Mouse (Mus musculus) limb, embryonic 14.5 days (tissue): ENCODE results near the gene S100a1. TPM values are rescaled to one million over a fixed set of nuclear protein-coding genes. Genes with fewer than 3 reads are reported as not detected.

Source experiments
- ATAC-seq: fragments of 200-750 bp; cut with Nextera tagmentation; 2 replicates; pipeline ENCODE4 v1.8.0; 2017; ENCODE audit warnings: low read depth, moderate number of reproducible peaks, moderate TSS enrichment; ENCODE audit not compliant: low FRiP score
- DNase-seq: peaks from one replicate; pipeline ENCODE4 v3.0.0-alpha.2; 2015; ENCODE audit warnings: low spot score
- H3K27ac ChIP-seq: fragments of 300-500 bp; sonication (generic); replicated peaks from 2 replicates; pipeline ENCODE4 v1.5.1; 2014; ENCODE audit warnings: low read depth, mild to moderate bottlenecking, low read length, moderate library complexity, mixed read lengths
- H3K27me3 ChIP-seq: fragments of 300-500 bp; sonication (generic); 2 replicates; pipeline ENCODE4 v1.6.1; 2014; ENCODE audit warnings: low read length, mixed read lengths; ENCODE audit not compliant: control insufficient read depth, insufficient read depth
- H3K36me3 ChIP-seq: fragments of 300-500 bp; sonication (generic); 2 replicates; pipeline ENCODE4 v1.6.1; 2014; ENCODE audit warnings: mild to moderate bottlenecking, low read length, moderate library complexity, mixed read lengths; ENCODE audit not compliant: control insufficient read depth, insufficient read depth
- H3K4me1 ChIP-seq: fragments of 300-500 bp; sonication (generic); 2 replicates; pipeline ENCODE4 v1.6.1; 2014; ENCODE audit warnings: antibody characterized with exemption, low read length, mixed read lengths; ENCODE audit not compliant: control insufficient read depth, insufficient read depth
- H3K4me2 ChIP-seq: fragments of 300-500 bp; sonication (generic); replicated peaks from 2 replicates; pipeline ENCODE4 v1.6.1; 2014; ENCODE audit warnings: low read depth, mild to moderate bottlenecking, low read length, moderate library complexity; ENCODE audit not compliant: severe bottlenecking
- H3K4me3 ChIP-seq: fragments of 300-500 bp; sonication (generic); replicated peaks from 2 replicates; pipeline ENCODE4 v1.5.1; 2014; ENCODE audit warnings: low read length
- H3K9ac ChIP-seq: fragments of 300-500 bp; sonication (generic); 2 replicates; pipeline ENCODE4 v1.6.1; 2014; ENCODE audit warnings: mild to moderate bottlenecking, low read depth, low read length, moderate library complexity; ENCODE audit not compliant: severe bottlenecking
- H3K9me3 ChIP-seq: fragments of 300-500 bp; sonication (generic); 2 replicates; pipeline ENCODE4 v1.6.1; 2016; ENCODE audit warnings: low read length; ENCODE audit not compliant: control insufficient read depth
- POLR2A ChIP-seq: fragments of 200-500 bp; IDR thresholded peaks from 2 replicates; pipeline ENCODE4 v1.8.0; 2012; ENCODE audit warnings: inconsistent platforms, mild to moderate bottlenecking, moderate library complexity, borderline replicate concordance; ENCODE audit not compliant: insufficient read depth, insufficient read length; ENCODE audit errors: extremely low read depth
- WGBS: fragments of 180-500 bp; shearing (Covaris S2); extraction: QIAGEN DNeasy Blood & Tissue Kit; methylation state at CpG from one replicate; pipeline ENCODE4 v1.1.7; 2014; 5-methylcytosine and 5-hydroxymethylcytosine counted together
- polyA plus RNA-seq, 2 experiments: library from polyadenylated mRNA; depleted of rRNA in 1 of 2; stranded (reverse) in 1 of 2; unstranded in 1 of 2; fragments of >200 nt; fragmentation: Nextera tagmentation in 1 of 2; extraction: Ambion mirVana in 1 of 2; gene quantifications; 2 replicates each; pipeline versions ENCODE4 v1.2.1 to v1.2.3; 2012 to 2014

S100a1 gene
- polyA plus RNA-seq, 2 experiments: 32.5 to 33.6 TPM

DNA sequence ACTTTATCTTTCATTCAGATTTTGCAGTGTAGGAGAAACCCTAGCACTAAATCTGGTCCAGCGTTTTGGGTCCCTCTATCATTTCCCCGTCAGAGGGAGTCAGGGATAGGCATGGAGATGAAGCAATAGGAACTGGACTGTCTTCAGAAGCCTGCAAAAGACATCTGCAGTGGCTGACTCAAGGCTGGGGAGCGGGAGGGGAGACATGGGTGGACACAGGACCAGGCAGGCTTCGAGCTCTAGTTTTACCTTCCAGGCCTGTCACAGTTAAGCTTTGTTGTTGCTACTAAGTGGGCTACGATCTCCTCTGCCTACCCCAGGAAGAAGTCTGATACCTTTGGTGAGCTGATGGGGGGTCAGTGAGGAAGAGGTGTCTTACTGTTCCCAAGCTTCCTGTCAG lies 1.9 kb downstream of the S100a1 start:
- WGBS: 81% methylated on average over 5 of the region's 5 CpGs
- DNase-seq: no peak

DNA sequence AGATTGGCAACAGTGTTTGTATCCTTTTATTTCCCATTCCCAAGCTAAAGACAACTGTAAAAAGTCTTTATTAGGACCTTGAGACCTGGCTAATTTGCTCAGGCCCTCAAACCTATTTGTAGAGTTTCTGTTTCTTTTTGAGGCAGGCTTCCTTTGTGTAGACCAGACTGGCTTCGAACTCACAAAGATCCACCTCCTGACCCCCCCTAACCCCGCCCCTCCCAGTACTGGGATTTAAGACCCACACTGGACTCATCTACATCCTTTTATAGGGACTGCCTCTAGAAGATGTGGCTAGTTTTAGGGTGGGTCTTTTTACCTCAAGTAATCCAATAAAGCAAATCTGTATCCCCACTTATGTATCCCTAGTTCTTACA lies 4.5 kb downstream of the S100a1 start:
- Histone ChIP-seq H3K4me3 (peak overlapping the region; percentile 95), H3K4me1 (peaks cover 15% of the 10 kb centered on the region), H3K9me3 (no peaks in the 10 kb centered on the region), H3K4me2 (peak overlapping the region; percentile 42), H3K27ac (0 out of 2 replicates have a peak overlapping the region, but pooled peaks have one; percentile 91), H3K27me3 (no peaks in the 10 kb centered on the region), H3K36me3 (peaks cover 28% of the 10 kb centered on the region), H3K9ac (no peak overlapping the region)
- DNase-seq (no peak), ATAC-seq (peak; percentile 3; the same call in 1 of the 2 replicates)
- 32% methylated on average over 2 of the region's 2 CpGs for whole genome bisulfite sequencing
- no peak for TF ChIP-seq POLR2A

More for the DNA sequence above, 1.9 kb downstream of the S100a1 start:
- no peak overlapping the region for H3K4me2 ChIP-seq
- H3K4me1 ChIP-seq: peaks cover 21% of the 10 kb centered on the region
- TF ChIP-seq POLR2A: no peak
- H3K9me3 ChIP-seq: no peaks in the 10 kb centered on the region
- no peaks in the 10 kb centered on the region for H3K27me3 ChIP-seq
- H3K9ac ChIP-seq: no peak overlapping the region
- no peak overlapping the region for H3K4me3 ChIP-seq
- no peak overlapping the region for H3K27ac ChIP-seq
- no peak for ATAC-seq
- H3K36me3 ChIP-seq: peaks cover 3% of the 10 kb centered on the region; the same call in 1 of the 2 replicates

DNA sequence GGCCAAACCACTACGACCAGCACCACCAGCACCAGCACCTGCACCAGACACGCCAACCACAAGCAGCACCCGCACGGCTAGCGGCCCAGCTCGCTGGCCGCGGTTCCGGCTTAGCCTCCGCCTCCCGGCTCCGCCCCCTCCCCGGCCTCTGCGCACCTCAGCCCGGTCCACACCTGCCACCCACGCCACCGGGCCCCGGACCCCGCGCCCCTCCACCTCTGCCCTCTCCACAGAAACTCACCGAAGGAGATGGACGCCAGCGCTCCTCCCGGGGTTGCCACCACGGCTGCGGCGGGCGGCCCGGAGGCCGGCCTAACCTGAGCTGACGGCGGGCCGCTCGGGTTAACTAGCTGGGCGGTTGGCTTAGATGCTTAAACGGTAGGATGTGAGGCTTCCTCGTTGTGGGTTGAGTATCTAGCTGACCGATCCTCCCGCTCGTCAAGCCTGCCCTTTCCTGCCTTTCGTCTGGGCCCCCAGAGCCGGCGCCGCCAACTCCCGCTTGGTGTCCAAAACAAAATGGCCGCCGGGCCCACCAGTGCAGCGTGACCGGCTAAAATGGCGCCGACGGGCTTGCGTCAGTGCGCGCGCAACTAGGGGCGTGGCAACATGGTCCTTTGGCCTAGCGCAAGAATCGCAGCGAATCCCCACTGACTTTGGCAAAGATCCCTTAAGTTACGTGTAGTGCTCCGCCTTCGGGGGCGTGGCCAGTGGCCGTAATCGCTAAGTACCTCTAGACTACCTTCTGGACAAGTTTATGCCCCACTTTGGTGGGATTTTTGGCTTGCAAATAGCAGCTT lies 5.0 kb downstream of the S100a1 start, which contains the start of gene Chtop:
TSS of gene Chtop (minus strand) at position 549 of the 797 bp plus-strand sequence.
- under 1% methylated on average over 51 of the region's 66 CpGs for WGBS
- peak within 1 kb of the TSS; percentile 95 for H3K4me3 ChIP-seq
- H3K4me1 ChIP-seq: peaks cover 13% of the 10 kb centered on the region
- DNase-seq (peak; percentile 99), ATAC-seq (peak; percentile 94)
- H3K36me3 ChIP-seq: peaks cover 34% of the 10 kb centered on the region
- 0 out of 2 replicates have a peak, but pooled peaks have one; percentile 56 for TF ChIP-seq POLR2A
- H3K4me2 ChIP-seq: peak within 1 kb of the TSS; percentile 52
- no peaks in the 10 kb centered on the region for H3K9me3 ChIP-seq
- H3K9ac ChIP-seq: peak within 1 kb of the TSS; percentile 98
- H3K27me3 ChIP-seq: no peaks in the 10 kb centered on the region
- peak within 1 kb of the TSS; percentile 91 for H3K27ac ChIP-seq

DNA sequence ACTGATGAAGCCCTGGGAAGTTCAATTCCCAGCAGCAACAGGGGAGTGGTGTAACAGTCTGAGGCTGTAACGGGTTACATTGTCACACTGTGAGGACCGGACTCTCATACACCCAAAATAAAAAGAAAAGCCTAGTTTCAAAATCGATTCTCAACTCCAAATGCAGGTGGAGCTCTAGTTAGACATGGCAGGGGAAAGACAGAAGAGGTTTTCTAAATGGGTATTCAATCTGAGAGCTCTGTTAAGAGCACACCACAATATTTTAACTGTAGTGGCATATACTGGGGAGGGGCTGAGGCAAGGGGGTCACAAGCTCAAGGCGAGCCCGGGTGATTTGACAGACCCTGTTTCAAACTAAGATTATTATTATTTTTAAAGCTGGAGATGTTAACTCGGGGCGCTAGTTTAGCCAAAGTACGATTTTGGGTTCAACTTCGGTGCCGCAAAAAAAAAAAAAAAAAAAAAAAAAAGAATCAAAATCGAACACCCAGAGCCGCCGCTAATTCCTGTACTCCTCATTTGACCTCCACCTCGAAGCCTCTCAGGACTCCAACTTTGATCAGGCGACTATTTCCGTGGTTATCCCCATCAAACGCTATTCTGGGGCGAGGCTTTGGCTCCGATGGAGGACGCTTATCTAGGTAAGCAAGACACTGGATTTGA lies 5.8 kb downstream of the S100a1 start:
- Histone ChIP-seq H3K4me2 (peak overlapping the region; percentile 52), H3K36me3 (peaks cover 40% of the 10 kb centered on the region), H3K9ac (peak overlapping the region; percentile 98), H3K27ac (peak overlapping the region; percentile 91), H3K4me1 (peaks cover 10% of the 10 kb centered on the region), H3K27me3 (no peaks in the 10 kb centered on the region), H3K4me3 (peak overlapping the region; percentile 95), H3K9me3 (no peaks in the 10 kb centered on the region)
- TF ChIP-seq POLR2A: no peak
- no peak for ATAC-seq
- no peak for DNase-seq
- 3% methylated on average over 20 of the region's 20 CpGs for WGBS

DNA sequence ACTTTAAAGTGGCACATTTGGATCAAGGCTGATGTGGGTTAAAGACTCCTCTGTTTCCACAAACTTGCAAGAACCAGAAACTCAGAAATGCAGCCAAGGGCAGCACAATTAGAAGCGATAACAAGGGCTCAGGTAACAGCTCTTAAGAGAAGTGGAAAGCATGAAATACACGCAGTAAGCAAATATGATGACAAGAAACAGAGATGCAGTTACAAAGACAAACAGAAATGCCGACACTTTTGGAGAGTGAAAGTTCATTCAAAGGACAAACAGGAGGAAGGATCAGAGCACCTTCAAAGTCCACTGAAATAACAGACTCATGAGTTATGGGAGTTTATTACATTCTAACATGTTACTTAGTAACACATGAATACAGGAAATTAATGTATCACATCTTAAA lies 7.8 kb downstream of the S100a1 start:
- H3K4me3 ChIP-seq: no peak overlapping the region
- H3K4me2 ChIP-seq: no peak overlapping the region
- DNase-seq (no peak), ATAC-seq (no peak)
- WGBS: 79% methylated on average over 3 of the region's 3 CpGs
- H3K27ac ChIP-seq: no peak overlapping the region
- H3K36me3 ChIP-seq: peaks cover 61% of the 10 kb centered on the region
- no peak overlapping the region for H3K9ac ChIP-seq
- no peaks in the 10 kb centered on the region for H3K27me3 ChIP-seq
- no peak for TF ChIP-seq POLR2A
- peaks cover 10% of the 10 kb centered on the region for H3K4me1 ChIP-seq
- no peaks in the 10 kb centered on the region for H3K9me3 ChIP-seq
